Mouse (Mus musculus) embryonic facial prominence, embryonic 14.5 days (tissue): ENCODE measurements around the gene H2al1d. TPM values are rescaled to one million over a fixed set of nuclear protein-coding genes. Genes with fewer than 3 reads are reported as not detected.
"Not testable (repeated sequence)": the region's sequence is repeated elsewhere in the genome, so short reads cannot be mapped to it uniquely, and the experiment has no call there.

Source experiments
- ATAC-seq: fragments of 200-750 bp; cut with Nextera tagmentation; 2 replicates; pipeline ENCODE4 v1.8.0; 2017; ENCODE audit warnings: low read depth, moderate number of reproducible peaks, moderate TSS enrichment
- DNase-seq: peaks from one replicate; pipeline ENCODE4 v3.0.0-alpha.2; 2015; ENCODE audit warnings: low spot score
- H3K27ac ChIP-seq: fragments of 300-500 bp; sonication (generic); replicated peaks from 2 replicates; pipeline ENCODE4 v1.5.1; 2014; ENCODE audit warnings: low read depth, mild to moderate bottlenecking, low read length, moderate library complexity
- H3K27me3 ChIP-seq: fragments of 300-500 bp; sonication (generic); replicated peaks from 2 replicates; pipeline ENCODE4 v1.6.1; 2014; ENCODE audit warnings: low read length; ENCODE audit not compliant: control insufficient read depth, insufficient read depth
- H3K36me3 ChIP-seq: fragments of 300-500 bp; sonication (generic); 2 replicates; pipeline ENCODE4 v1.6.1; 2014; ENCODE audit warnings: low read length, mixed read lengths; ENCODE audit not compliant: control insufficient read depth, insufficient read depth
- H3K4me1 ChIP-seq: fragments of 300-500 bp; sonication (generic); 2 replicates; pipeline ENCODE4 v1.6.1; 2014; ENCODE audit warnings: antibody characterized with exemption, low read length; ENCODE audit not compliant: control insufficient read depth, insufficient read depth
- H3K4me2 ChIP-seq: fragments of 300-500 bp; sonication (generic); 2 replicates; pipeline ENCODE4 v1.6.1; 2014; ENCODE audit warnings: low read depth, mild to moderate bottlenecking, low read length, moderate library complexity, mixed read lengths
- H3K4me3 ChIP-seq: fragments of 300-500 bp; sonication (generic); 2 replicates; pipeline ENCODE4 v1.5.1; 2014; ENCODE audit warnings: low read depth, mild to moderate bottlenecking, low read length
- H3K9ac ChIP-seq: fragments of 300-500 bp; sonication (generic); 2 replicates; pipeline ENCODE4 v1.6.1; 2014; ENCODE audit warnings: low read depth, mild to moderate bottlenecking, low read length, moderate library complexity, mixed read lengths
- H3K9me3 ChIP-seq: fragments of 300-500 bp; sonication (generic); 2 replicates; pipeline ENCODE4 v1.6.1; 2016; ENCODE audit warnings: low read length; ENCODE audit not compliant: control insufficient read depth
- WGBS: fragments of 180-500 bp; shearing (Covaris S2); extraction: QIAGEN DNeasy Blood & Tissue Kit; methylation state at CpG from one replicate; pipeline ENCODE4 v1.1.7; 2014; 5-methylcytosine and 5-hydroxymethylcytosine counted together
- polyA plus RNA-seq: library from polyadenylated mRNA; unstranded; fragments of >200 nt; fragmentation: Nextera tagmentation; extraction: Ambion mirVana; gene quantifications from 2 replicates; pipeline ENCODE4 v1.2.1, GENCODE M21; 2014

The H2al1d gene
- polyA plus RNA-seq, 1 experiment from 2014 or later, result not detected

GRCm38 (mm10) chrX:11298957-11299356 is 9.7 kb upstream of the H2al1d start, which contains the start of gene H2al1a:
H2al1a (plus strand) TSS chrX:11299257.
- H3K9ac ChIP-seq, H3K4me3 ChIP-seq, ATAC-seq, H3K9me3 ChIP-seq, H3K27ac ChIP-seq, H3K4me1 ChIP-seq, H3K4me2 ChIP-seq, H3K36me3 ChIP-seq, H3K27me3 ChIP-seq, DNase-seq: not testable (repeated sequence)
- no CpG with 5 or more reads among the region's 3 CpGs for WGBS

- H3K27me3 ChIP-seq, DNase-seq, H3K9me3 ChIP-seq, H3K27ac ChIP-seq, H3K4me1 ChIP-seq, H3K4me3 ChIP-seq, H3K4me2 ChIP-seq, H3K9ac ChIP-seq, ATAC-seq, H3K36me3 ChIP-seq: not testable (repeated sequence)
- 90% methylated on average over 1 of the region's 3 CpGs for WGBS
These were observed 6.5 kb upstream of the H2al1d start, which contains the start of gene H2al1b for GRCm38 (mm10) chrX:11302132-11302531. H2al1b (plus strand) TSS chrX:11302432.

- not testable (repeated sequence) for H3K9ac ChIP-seq, H3K27ac ChIP-seq, H3K36me3 ChIP-seq, H3K9me3 ChIP-seq, H3K4me1 ChIP-seq, ATAC-seq, DNase-seq, H3K4me2 ChIP-seq, H3K27me3 ChIP-seq, H3K4me3 ChIP-seq
- 50% methylated on average over 1 of the region's 6 CpGs for WGBS
These were observed 3.3 kb upstream of the H2al1d start, which contains the start of gene H2al1c for GRCm38 (mm10) chrX:11305355-11305754. H2al1c (plus strand) TSS chrX:11305655.

GRCm38 (mm10) chrX:11311634-11312033 is 3.0 kb downstream of the H2al1d start, which contains the start of gene H2al1e:
H2al1e (plus strand) TSS chrX:11311934.
- not testable (repeated sequence) for ATAC-seq, H3K9ac ChIP-seq, H3K9me3 ChIP-seq, H3K27ac ChIP-seq, H3K4me1 ChIP-seq, H3K4me2 ChIP-seq, H3K27me3 ChIP-seq, H3K4me3 ChIP-seq, H3K36me3 ChIP-seq, DNase-seq
- WGBS, result no CpG with 5 or more reads among the region's 3 CpGs

GRCm38 (mm10) chrX:11314858-11315257 is 6.2 kb downstream of the H2al1d start, which contains the start of gene H2al1f:
H2al1f (plus strand) TSS chrX:11315158.
- not testable (repeated sequence) for H3K4me1 ChIP-seq, H3K27me3 ChIP-seq, H3K4me2 ChIP-seq, DNase-seq, H3K4me3 ChIP-seq, H3K36me3 ChIP-seq, H3K9me3 ChIP-seq, H3K27ac ChIP-seq, H3K9ac ChIP-seq, ATAC-seq
- no CpG with 5 or more reads among the region's 6 CpGs for WGBS

GRCm38 (mm10) chrX:11317956-11318355 is 9.3 kb downstream of the H2al1d start, which contains the start of gene H2al1g:
H2al1g (plus strand) TSS chrX:11318256.
- not testable (repeated sequence) for H3K4me3 ChIP-seq, ATAC-seq, H3K27me3 ChIP-seq, H3K27ac ChIP-seq, H3K4me1 ChIP-seq, H3K9ac ChIP-seq, H3K9me3 ChIP-seq, H3K4me2 ChIP-seq, DNase-seq, H3K36me3 ChIP-seq
- no CpG with 5 or more reads among the region's 3 CpGs for WGBS

GRCm38 (mm10) chrX:11321192-11321591 is 12.6 kb downstream of the H2al1d start, which contains the start of gene H2al1h:
H2al1h (plus strand) TSS chrX:11321492.
- H3K27me3 ChIP-seq, ATAC-seq, H3K36me3 ChIP-seq, H3K9ac ChIP-seq, H3K4me1 ChIP-seq, DNase-seq, H3K4me2 ChIP-seq, H3K27ac ChIP-seq, H3K4me3 ChIP-seq, H3K9me3 ChIP-seq: not testable (repeated sequence)
- no CpG with 5 or more reads among the region's 6 CpGs for WGBS

GRCm38 (mm10) chrX:11324359-11324758 is 15.7 kb downstream of the H2al1d start, which contains the start of gene H2al1i:
H2al1i (plus strand) TSS chrX:11324659.
- H3K36me3 ChIP-seq, ATAC-seq, H3K4me2 ChIP-seq, H3K27ac ChIP-seq, H3K4me3 ChIP-seq, H3K27me3 ChIP-seq, DNase-seq, H3K9me3 ChIP-seq, H3K9ac ChIP-seq, H3K4me1 ChIP-seq: not testable (repeated sequence)
- WGBS, result no CpG with 5 or more reads among the region's 5 CpGs

- ATAC-seq, H3K36me3 ChIP-seq: not testable (repeated sequence)
These were observed 18.9 kb downstream of the H2al1d start, which contains the start of gene H2al1j for GRCm38 (mm10) chrX:11327522-11327921. H2al1j (plus strand) TSS chrX:11327822.

More at GRCm38 (mm10) chrX:11327522-11327921, 18.9 kb downstream of the H2al1d start, which contains the start of gene H2al1j:
- not testable (repeated sequence) for H3K4me2 ChIP-seq, H3K27ac ChIP-seq, H3K4me1 ChIP-seq, H3K9me3 ChIP-seq, H3K27me3 ChIP-seq, DNase-seq, H3K9ac ChIP-seq, H3K4me3 ChIP-seq
- 83% methylated on average over 2 of the region's 2 CpGs for WGBS
